Mouse (Mus musculus) brain, embryonic 14.5 days (tissue): ENCODE results near the gene Ufc1.
"Not testable (repeated sequence)": the region's sequence is repeated elsewhere in the genome, so short reads cannot be mapped to it uniquely, and the experiment has no call there.

Experiments
- CTCF ChIP-seq: fragments of 200-500 bp; IDR thresholded peaks from 2 replicates; pipeline ENCODE4 v1.5.1; 2012; ENCODE audit warnings: inconsistent platforms, mild to moderate bottlenecking, moderate library complexity, borderline replicate concordance; ENCODE audit not compliant: insufficient read depth, insufficient read length; ENCODE audit errors: extremely low read depth
- POLR2A ChIP-seq: fragments of 200-500 bp; IDR thresholded peaks from 2 replicates; pipeline ENCODE4 v1.6.1; 2012; ENCODE audit warnings: mild to moderate bottlenecking, inconsistent platforms, borderline replicate concordance; ENCODE audit not compliant: poor library complexity, insufficient read depth, insufficient read length, severe bottlenecking; ENCODE audit errors: extremely low read depth

GRCm38 (mm10) chr1:171326588-171326987, 31.8 kb upstream of the Ufc1 start:
- TF ChIP-seq POLR2A, CTCF: not testable (repeated sequence)
